Mouse (Mus musculus) brown adipose tissue, adult 24 weeks (tissue): Measurements from ENCODE around the gene Slco2a1. TPM values are rescaled to one million over a fixed set of nuclear protein-coding genes. Genes with fewer than 3 reads are reported as not detected.

Experiments
- H3K27ac ChIP-seq: fragments of 200-500 bp; replicated peaks from 2 replicates; pipeline ENCODE4 v1.5.1; 2012; ENCODE audit warnings: low read depth, mild to moderate bottlenecking, low read length
- H3K4me1 ChIP-seq: fragments of 200-500 bp; 2 replicates; pipeline ENCODE4 v1.6.1; 2012; ENCODE audit warnings: low read length, mixed read lengths; ENCODE audit not compliant: control insufficient read depth, insufficient read depth, insufficient read length
- H3K4me3 ChIP-seq: fragments of 200-500 bp; 2 replicates; pipeline ENCODE4 v1.5.1; 2012; ENCODE audit warnings: low read depth, mild to moderate bottlenecking, low read length, moderate library complexity; ENCODE audit not compliant: insufficient read depth
- polyA plus RNA-seq: library from polyadenylated mRNA; stranded (reverse); fragments of >200 nt; gene quantifications from 2 replicates; pipeline ENCODE4 v1.2.4, GENCODE M21; 2012; ENCODE audit not compliant: missing spikeins, insufficient read depth, insufficient read length

Slco2a1 gene
- polyA plus RNA-seq, 1 experiment: 1.2 TPM

DNA sequence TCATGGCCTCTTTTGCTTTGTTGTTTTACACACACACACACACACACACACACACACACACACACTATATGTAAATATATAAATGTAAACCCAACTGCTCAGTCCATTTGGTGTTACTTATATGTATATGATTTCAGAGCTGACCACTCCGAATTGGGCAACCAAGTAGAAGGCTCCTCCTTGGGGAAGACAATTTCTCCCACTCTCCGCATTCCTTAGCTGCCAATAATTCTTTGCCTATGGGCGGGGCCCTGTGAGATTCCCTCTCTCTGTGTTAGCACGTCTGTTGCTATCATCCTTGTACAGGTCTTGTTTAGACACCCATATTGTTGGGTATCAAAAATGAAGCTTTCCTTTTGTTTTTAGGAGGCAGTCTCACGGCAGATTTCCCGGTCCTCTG lies 15.8 kb downstream of the Slco2a1 start:
- Histone ChIP-seq H3K27ac (no peak overlapping the region), H3K4me1 (no peaks in the 10 kb centered on the region), H3K4me3 (no peak overlapping the region)

DNA sequence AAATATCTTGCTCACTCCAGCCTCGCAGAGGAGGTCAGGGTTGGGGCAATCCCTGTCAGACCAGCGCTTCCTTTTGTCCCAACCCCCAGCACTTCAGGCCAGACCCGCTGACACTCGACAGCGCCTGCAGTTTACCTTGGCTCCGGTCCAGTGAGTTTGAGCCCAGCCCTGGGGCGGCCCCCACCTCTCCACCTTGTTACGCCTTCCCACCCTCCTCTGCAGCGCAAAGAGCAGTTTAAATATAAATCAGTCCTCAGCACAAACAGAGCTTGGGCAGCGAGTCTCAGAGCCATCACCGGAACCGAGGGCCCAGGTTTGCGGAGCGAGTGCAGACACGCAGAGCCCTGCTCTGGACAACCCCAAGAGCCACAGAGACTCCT lies 19.2 kb downstream of the Slco2a1 start:
- H3K27ac ChIP-seq: no peak overlapping the region
- H3K4me3 ChIP-seq: peak overlapping the region; percentile 43; the same call in 1 of the 2 replicates
- H3K4me1 ChIP-seq: no peaks in the 10 kb centered on the region

GRCm38 (mm10) chr9:103008079-103008855 lies 19.8 kb downstream of the Slco2a1 start:
- no peaks in the 10 kb centered on the region for H3K4me1 ChIP-seq
- peak overlapping the region; percentile 43 for H3K4me3 ChIP-seq
- H3K27ac ChIP-seq: no peak overlapping the region

DNA sequence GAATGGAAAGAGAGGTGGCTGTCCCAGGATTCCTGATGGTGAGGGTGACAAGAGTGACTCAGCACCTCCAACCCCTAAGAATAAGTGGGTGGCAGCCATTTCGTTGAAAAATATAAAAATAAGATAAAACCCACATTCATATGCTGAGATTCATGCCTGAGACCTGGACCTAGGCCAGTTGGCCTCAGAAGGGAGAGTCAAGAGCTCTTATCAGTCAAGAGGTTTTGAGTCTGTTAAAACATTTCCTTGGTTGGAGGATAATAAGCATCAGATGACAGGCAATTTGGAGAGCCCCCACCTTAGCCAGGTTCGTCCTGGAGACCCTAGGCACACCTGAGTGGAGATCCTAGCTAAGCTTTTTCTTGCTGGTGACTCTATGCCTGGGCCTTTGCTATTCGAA lies 21.6 kb downstream of the Slco2a1 start:
- no peak overlapping the region for H3K27ac ChIP-seq
- H3K4me3 ChIP-seq: no peak overlapping the region

DNA sequence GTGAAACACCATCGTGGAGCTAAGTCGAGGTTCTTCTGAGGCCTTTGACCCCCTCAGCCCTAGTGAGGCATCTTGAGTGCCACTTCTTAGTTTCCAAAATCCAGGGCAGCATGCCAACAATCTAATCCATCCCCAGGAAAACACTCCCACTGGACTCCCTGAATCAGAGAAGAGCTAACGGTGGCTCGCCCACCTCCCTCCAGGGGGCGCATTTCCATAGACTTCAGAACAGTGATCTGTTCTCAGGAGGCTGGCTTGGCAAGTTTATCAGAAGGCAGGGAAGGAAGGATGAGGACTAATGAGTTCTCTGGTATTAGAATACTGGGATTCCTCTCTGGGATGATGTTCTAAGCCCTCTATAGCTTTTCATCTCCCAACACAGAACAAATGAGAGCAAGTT lies 24.9 kb downstream of the Slco2a1 start:
- Histone ChIP-seq H3K27ac (no peak overlapping the region), H3K4me1 (no peaks in the 10 kb centered on the region), H3K4me3 (no peak overlapping the region)

More for the DNA sequence above, 21.6 kb downstream of the Slco2a1 start:
- no peaks in the 10 kb centered on the region for H3K4me1 ChIP-seq

- H3K27ac ChIP-seq: no peak overlapping the region
- H3K4me1 ChIP-seq: no peaks in the 10 kb centered on the region
- H3K4me3 ChIP-seq: no peak overlapping the region
Measured at GRCm38 (mm10) chr9:103014686-103015085, 26.2 kb downstream of the Slco2a1 start.

DNA sequence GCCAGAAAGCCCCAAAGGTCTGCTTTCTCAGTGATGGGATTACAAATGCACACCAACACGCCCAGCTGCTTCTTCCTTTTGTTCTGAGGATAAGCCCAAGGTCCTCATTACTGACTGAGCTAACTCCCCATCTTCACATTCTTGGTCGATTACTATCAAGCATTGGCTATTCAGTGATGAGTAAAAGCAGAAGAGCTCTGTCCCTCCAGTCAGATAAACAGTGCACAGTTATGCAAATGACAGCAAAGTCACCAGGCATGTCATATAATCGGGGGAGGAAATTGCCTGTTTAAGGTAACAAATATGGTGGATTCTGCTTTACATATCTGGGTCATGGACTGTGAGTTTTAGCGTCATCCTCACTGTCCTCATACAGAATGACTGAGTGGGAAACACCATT lies 35.6 kb downstream of the Slco2a1 start:
- H3K4me3 ChIP-seq: no peak overlapping the region
- no peaks in the 10 kb centered on the region for H3K4me1 ChIP-seq
- no peak overlapping the region for H3K27ac ChIP-seq

DNA sequence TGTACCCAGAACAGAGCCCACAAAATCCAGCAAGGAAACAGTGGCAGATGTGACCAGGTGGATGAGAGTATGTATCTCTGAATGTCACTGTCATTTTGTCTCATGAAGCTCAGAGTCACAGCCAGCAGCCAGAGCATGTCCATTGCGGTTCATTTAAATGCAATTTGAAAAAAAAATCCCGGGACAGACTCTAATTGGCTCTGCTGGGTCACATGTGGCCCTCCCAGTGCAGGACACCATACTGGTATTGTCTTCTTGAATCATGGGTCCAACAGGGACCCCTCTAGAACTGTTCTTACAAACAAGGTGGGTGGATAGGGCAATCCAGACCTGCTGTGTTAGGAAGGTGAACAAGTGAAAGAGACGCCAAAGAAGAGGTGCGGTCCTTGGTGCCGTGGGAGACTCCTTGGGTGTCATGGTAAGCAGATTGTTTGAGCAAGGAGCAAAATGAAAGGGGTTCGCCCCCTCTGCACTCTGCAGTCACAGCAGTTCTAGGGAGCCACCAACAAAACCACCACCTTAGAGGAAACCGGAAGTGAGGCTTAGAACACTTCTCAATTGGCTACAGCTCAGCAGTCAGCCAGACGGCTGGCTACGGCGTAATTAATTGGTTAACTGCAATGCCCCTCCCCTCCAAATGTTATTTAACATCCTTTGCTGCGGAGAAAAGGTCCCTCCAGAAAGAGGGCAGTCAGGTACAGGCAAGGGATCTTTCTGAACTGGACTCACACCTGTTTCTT lies 38.8 kb downstream of the Slco2a1 start:
- Histone ChIP-seq H3K27ac (no peak overlapping the region), H3K4me3 (no peak overlapping the region), H3K4me1 (0 out of 2 replicates have a peak, but pooled peaks cover 4% of the 10 kb centered on the region)

DNA sequence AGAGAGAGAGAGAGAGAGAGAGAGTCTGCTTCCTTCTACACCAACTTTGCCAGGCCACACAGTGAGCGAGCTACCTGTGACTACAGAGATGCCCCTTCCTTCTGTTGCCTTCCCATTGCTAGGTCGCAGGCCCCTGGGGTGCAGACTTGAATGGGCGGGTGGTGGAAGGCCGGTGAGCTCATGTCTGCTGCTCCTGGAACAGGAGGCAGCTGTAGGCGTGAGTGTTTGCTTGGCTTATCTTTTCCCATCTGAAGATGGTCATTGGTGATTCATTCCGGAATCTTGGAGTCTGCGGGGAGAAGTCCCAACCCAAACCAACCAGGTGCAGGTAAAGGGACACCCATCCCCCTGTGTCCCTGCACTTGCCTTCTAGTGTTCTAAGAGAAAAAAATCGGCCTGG lies 40.5 kb downstream of the Slco2a1 start:
- Histone ChIP-seq H3K27ac (no peak overlapping the region), H3K4me1 (0 out of 2 replicates have a peak, but pooled peaks cover 4% of the 10 kb centered on the region), H3K4me3 (no peak overlapping the region)

- 0 out of 2 replicates have a peak, but pooled peaks cover 4% of the 10 kb centered on the region for H3K4me1 ChIP-seq
- H3K27ac ChIP-seq: no peak overlapping the region
- H3K4me3 ChIP-seq: no peak overlapping the region
Measured at GRCm38 (mm10) chr9:103030041-103030440, 41.5 kb downstream of the Slco2a1 start.

GRCm38 (mm10) chr9:103031211-103031610 lies 42.7 kb downstream of the Slco2a1 start:
- 0 out of 2 replicates have a peak, but pooled peaks cover 4% of the 10 kb centered on the region for H3K4me1 ChIP-seq
- H3K4me3 ChIP-seq: no peak overlapping the region
- H3K27ac ChIP-seq: no peak overlapping the region

GRCm38 (mm10) chr9:103032193-103032592 lies 43.7 kb downstream of the Slco2a1 start:
- no peak overlapping the region for H3K27ac ChIP-seq
- H3K4me1 ChIP-seq: 0 out of 2 replicates have a peak, but pooled peaks cover 4% of the 10 kb centered on the region
- H3K4me3 ChIP-seq: no peak overlapping the region

DNA sequence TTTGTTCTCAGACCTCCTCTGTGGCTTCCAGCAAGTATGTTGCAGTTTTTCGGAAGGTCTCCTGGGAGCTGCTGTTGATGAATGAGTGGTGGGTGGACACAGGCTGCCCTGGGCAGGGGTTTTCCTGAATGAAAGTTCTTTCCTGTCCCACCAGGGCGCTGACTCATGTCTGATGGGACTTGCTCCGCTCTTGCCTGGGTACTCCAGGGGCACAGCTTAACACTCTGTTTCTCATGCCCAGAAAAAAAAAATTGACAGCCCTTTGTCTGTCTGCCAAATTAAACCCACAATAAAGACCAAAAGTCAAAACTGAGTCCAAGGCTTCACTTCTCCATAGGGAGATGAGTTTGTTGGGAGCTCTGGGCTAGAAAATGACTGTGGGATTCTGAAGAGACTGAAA lies 44.9 kb downstream of the Slco2a1 start:
- Histone ChIP-seq H3K4me1 (0 out of 2 replicates have a peak, but pooled peaks cover 4% of the 10 kb centered on the region), H3K4me3 (no peak overlapping the region), H3K27ac (no peak overlapping the region)

DNA sequence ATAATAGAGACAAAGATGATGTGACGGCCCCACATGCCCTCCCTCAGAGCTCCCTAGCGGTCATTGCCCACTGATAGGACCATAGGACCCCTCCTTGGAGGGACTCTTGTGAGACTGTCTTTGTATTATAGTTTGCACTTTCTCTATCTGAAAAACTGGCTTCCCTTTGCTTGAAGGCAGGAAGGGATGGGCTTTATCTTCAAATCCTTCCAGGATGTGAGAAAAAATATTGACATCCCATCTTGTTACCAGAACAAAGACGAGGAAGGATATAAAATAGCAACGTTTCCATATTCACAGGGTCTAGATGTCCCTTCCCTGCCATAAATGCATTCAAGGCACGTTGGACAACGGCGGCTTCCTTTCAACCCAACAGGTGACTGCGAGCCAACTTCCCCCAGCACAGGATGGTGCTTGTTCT lies 48.5 kb downstream of the Slco2a1 start:
- H3K27ac ChIP-seq: no peak overlapping the region
- no peak overlapping the region for H3K4me3 ChIP-seq
- H3K4me1 ChIP-seq: 0 out of 2 replicates have a peak, but pooled peaks cover 2% of the 10 kb centered on the region

- Histone ChIP-seq H3K4me1 (no peaks in the 10 kb centered on the region), H3K27ac (no peak overlapping the region), H3K4me3 (no peak overlapping the region)
Measured at GRCm38 (mm10) chr9:103038266-103038665, 49.8 kb downstream of the Slco2a1 start.
